Mouse (Mus musculus) ES-Bruce4 (cell line): ENCODE measurements around the gene Hepacam. TPM values are rescaled to one million over a fixed set of nuclear protein-coding genes. Genes with fewer than 3 reads are reported as not detected.

Source experiments
- H3K27ac ChIP-seq: 2 replicates; pipeline ENCODE4 v1.5.1; 2012; ENCODE audit warnings: low read length, inconsistent platforms; ENCODE audit not compliant: insufficient read depth
- H3K27me3 ChIP-seq: 2 replicates; pipeline ENCODE4 v1.6.1; 2012; ENCODE audit warnings: mild to moderate bottlenecking, low read length, inconsistent platforms; ENCODE audit not compliant: control insufficient read depth, poor library complexity, insufficient read depth, severe bottlenecking
- H3K36me3 ChIP-seq: 2 replicates; pipeline ENCODE4 v1.6.1; 2012; ENCODE audit warnings: inconsistent platforms, mild to moderate bottlenecking, low read length, moderate library complexity; ENCODE audit not compliant: control insufficient read depth, poor library complexity, insufficient read depth, severe bottlenecking
- H3K4me1 ChIP-seq: one replicate; pipeline ENCODE4 v1.8.1; 2011; ENCODE audit warnings: low read length; ENCODE audit not compliant: control insufficient read depth, insufficient read depth
- H3K4me3 ChIP-seq: 2 replicates; pipeline ENCODE4 v1.5.1; 2011; ENCODE audit warnings: low read depth, mild to moderate bottlenecking, low read length
- H3K9ac ChIP-seq: 2 replicates; pipeline ENCODE4 v1.6.1; 2012; ENCODE audit warnings: low read depth, mild to moderate bottlenecking, inconsistent platforms; ENCODE audit not compliant: poor library complexity, severe bottlenecking
- H3K9me3 ChIP-seq: replicated peaks from 2 replicates; pipeline ENCODE4 v1.6.1; 2012; ENCODE audit warnings: mild to moderate bottlenecking, low read length, inconsistent platforms; ENCODE audit not compliant: control insufficient read depth, poor library complexity, insufficient read depth, severe bottlenecking
- CTCF ChIP-seq: IDR thresholded peaks from one replicate; pipeline ENCODE4 v1.8.1; 2011; ENCODE audit warnings: low read depth, low read length
- EP300 ChIP-seq: IDR thresholded peaks from 2 replicates; pipeline ENCODE4 v1.6.1; 2011; ENCODE audit warnings: low read depth, low read length; ENCODE audit not compliant: insufficient read depth
- POLR2A ChIP-seq: IDR thresholded peaks from one replicate; pipeline ENCODE4 v1.8.1; 2011; ENCODE audit warnings: low read length; ENCODE audit not compliant: insufficient read depth
- polyA plus RNA-seq: library from polyadenylated mRNA; stranded (reverse); fragments of >200 nt; gene quantifications from 2 replicates; pipeline ENCODE4 v1.2.4, GENCODE M21; 2011; ENCODE audit warnings: low read depth; ENCODE audit not compliant: missing spikeins, insufficient read depth, insufficient read length

Gene Hepacam
- polyA plus RNA-seq, 1 experiment: 0.22 TPM

DNA sequence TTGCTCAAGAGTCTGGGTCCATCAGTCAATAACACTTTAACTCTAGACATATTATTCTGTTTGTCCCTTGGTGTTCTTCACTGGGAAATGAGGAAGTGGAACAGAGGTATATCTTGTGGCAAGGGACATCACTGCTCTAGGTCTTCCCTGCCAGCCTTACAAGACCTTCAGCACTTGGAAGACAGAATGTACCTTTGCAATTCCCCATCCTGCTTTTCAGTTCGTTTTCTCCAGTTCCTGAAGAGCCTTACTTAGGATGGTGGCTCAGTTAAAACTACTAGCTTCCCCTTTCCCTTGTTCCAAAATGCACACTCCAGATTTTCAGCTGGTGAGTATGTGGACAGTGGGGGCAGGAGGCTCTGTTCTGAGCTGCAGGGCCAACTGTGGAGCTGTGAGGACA, 4.3 kb upstream of the Hepacam start:
- Histone ChIP-seq H3K4me1 (no peaks in the 10 kb centered on the region), H3K27ac (no peak overlapping the region), H3K4me3 (no peak overlapping the region), H3K27me3 (no peaks in the 10 kb centered on the region), H3K36me3 (no peaks in the 10 kb centered on the region), H3K9me3 (no peaks in the 10 kb centered on the region), H3K9ac (no peak overlapping the region)
- TF ChIP-seq CTCF (no peak), POLR2A (no peak), EP300 (no peak)

DNA sequence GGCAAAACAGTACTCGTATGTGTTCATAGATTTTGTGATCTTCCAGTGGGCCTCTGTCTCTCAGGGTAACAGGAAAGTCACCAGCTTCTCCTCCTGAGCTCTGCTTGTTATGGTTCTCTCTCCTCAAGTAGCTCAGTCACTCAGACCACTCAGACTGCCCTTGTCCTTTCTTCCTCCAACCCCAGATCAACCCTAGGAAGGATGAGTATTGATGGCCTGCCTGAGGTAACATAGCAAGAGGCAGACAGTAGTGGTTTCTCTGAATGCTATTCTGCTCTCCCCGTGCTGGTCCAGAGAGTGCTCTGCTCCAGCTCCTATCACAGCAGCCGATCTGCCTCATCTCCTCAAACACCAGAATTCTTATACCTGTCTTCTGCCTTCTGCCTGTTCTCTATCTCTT, 3.6 kb upstream of the Hepacam start:
- Histone ChIP-seq H3K4me1 (no peaks in the 10 kb centered on the region), H3K9ac (no peak overlapping the region), H3K36me3 (no peaks in the 10 kb centered on the region), H3K27me3 (no peaks in the 10 kb centered on the region), H3K9me3 (no peaks in the 10 kb centered on the region), H3K4me3 (no peak overlapping the region), H3K27ac (no peak overlapping the region)
- no peak for TF ChIP-seq EP300
- TF ChIP-seq CTCF: no peak
- TF ChIP-seq POLR2A: no peak

DNA sequence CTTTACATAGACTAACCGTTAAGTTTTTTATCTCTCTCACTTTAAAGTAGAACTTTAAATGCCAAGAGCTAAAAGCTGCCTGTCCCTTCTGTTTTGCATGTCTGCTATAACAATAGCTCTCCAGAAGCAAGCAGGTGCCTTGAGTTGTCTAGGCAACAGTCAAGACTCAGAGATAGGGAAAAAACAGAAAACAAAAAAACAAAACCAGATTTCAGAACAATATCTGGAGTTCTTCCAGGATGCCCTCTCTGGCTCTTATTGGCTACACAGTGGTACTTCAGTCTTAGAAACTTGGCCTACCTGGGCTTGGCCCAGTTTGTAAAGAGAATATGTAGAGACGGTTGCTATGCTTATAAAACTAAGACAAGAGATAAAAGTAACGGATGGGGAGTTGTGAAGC, 2.8 kb upstream of the Hepacam start:
- no peak overlapping the region for H3K9ac ChIP-seq
- TF ChIP-seq CTCF: no peak
- no peak for TF ChIP-seq EP300
- no peak for TF ChIP-seq POLR2A
- no peaks in the 10 kb centered on the region for H3K4me1 ChIP-seq

DNA sequence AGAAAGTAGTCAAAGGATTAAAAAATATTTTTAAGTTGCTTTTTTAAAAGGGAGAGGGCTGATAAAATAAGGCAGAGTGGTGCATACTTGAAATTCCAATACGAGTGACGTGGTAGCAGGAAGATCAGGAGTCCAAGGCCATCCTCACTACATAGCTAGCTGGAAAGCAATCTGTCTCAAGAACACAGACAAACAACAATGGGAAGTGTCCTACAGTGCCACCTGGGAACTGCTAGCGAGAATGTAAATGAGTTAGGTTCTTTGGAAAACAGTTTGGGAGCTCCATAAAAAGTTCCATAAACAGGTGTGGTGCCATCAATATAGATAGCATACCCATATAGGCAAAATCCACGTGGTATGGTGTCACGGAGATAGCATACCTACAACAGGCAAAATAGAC, 1.4 kb upstream of the Hepacam start:
- H3K9me3 ChIP-seq: no peaks in the 10 kb centered on the region
- H3K27me3 ChIP-seq: no peaks in the 10 kb centered on the region
- no peak overlapping the region for H3K4me3 ChIP-seq
- H3K36me3 ChIP-seq: no peaks in the 10 kb centered on the region
- no peak overlapping the region for H3K9ac ChIP-seq
- H3K4me1 ChIP-seq: no peaks in the 10 kb centered on the region
- H3K27ac ChIP-seq: no peak overlapping the region
- TF ChIP-seq EP300 (no peak), CTCF (no peak), POLR2A (no peak)

More for the DNA sequence above, 2.8 kb upstream of the Hepacam start:
- no peaks in the 10 kb centered on the region for H3K27me3 ChIP-seq
- H3K9me3 ChIP-seq: no peaks in the 10 kb centered on the region
- H3K36me3 ChIP-seq: no peaks in the 10 kb centered on the region
- no peak overlapping the region for H3K27ac ChIP-seq
- no peak overlapping the region for H3K4me3 ChIP-seq

DNA sequence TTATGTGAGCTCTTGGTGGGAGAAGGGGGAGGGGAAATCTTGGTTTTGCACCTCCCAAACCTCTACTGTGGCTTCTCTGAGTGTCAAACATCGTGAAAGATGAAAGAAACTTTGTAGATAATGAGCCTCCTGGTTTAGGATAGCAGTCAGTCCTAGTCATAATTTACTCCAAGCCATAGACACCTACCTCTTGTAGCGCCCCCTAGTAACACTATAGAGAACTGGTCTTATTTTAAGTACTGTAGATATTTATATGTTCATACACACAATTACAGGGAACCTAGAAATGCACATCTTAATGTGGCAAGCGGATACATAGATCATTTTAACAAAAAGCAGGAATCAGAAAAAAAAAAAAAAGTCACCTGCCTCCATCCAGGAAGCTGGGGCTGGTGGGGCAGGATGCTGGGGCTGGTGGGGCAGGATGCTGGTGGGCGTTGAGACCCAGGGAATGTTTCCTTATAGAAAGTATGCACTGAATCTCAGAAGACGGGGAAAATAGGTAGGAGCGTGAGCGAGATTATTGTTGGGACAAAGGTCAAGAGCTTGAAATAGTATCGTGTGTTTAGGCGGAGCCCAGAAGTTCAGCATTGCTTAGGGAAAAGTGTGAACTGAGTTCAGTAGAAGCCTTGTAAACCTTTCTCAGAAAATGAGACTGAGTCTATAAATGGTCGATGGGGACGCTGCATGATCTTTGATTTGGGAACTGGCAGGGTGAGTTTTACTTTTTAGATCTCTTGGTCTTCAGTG, 1.1 kb downstream of the Hepacam start:
- H3K4me3 ChIP-seq: no peak overlapping the region
- no peaks in the 10 kb centered on the region for H3K36me3 ChIP-seq
- H3K27me3 ChIP-seq: no peaks in the 10 kb centered on the region
- no peaks in the 10 kb centered on the region for H3K9me3 ChIP-seq
- no peak for TF ChIP-seq CTCF
- no peak for TF ChIP-seq POLR2A
- TF ChIP-seq EP300: no peak
- no peaks in the 10 kb centered on the region for H3K4me1 ChIP-seq
- no peak overlapping the region for H3K27ac ChIP-seq
- H3K9ac ChIP-seq: no peak overlapping the region

DNA sequence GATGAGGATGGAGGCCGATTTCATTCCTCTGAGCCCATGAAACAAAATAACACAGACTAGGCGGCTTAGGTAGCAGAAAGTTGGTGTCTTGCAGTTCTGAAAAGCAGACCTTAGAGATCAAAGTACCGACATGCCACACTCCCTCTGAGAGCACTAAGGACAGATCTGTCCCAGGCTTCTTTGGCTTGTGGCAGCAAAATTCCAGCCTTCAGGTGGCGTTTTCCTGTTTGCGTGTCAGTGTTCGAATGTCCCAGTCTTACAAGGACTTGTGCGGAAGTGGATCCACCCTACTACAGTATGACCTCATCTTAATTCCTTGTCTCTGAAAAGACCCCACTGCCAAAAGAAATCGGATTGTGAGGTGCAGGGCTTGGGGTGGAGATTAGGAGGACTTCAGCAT, 1.7 kb downstream of the Hepacam start:
- no peak for TF ChIP-seq POLR2A
- TF ChIP-seq CTCF: no peak
- no peak for TF ChIP-seq EP300
- Histone ChIP-seq H3K9ac (no peak overlapping the region), H3K27ac (no peak overlapping the region), H3K4me3 (no peak overlapping the region), H3K27me3 (no peaks in the 10 kb centered on the region), H3K9me3 (no peaks in the 10 kb centered on the region), H3K4me1 (no peaks in the 10 kb centered on the region), H3K36me3 (no peaks in the 10 kb centered on the region)
